Mouse (Mus musculus) bone marrow macrophage, adult 2 months (primary cell): Measurements from ENCODE around the gene Psg29.

Experiments
- CTCF ChIP-seq: IDR thresholded peaks from 2 replicates; pipeline ENCODE4 v1.5.1; 2012; ENCODE audit warnings: low read depth, mild to moderate bottlenecking, low read length, moderate library complexity
- POLR2A ChIP-seq: IDR thresholded peaks from 2 replicates; pipeline ENCODE4 v1.6.1; 2012; ENCODE audit warnings: mild to moderate bottlenecking, low read depth, low read length, borderline replicate concordance

- TF ChIP-seq CTCF: no peak
- TF ChIP-seq POLR2A: no peak
Observed at GRCm38 (mm10) chr7:17155634-17156033, 47.6 kb upstream of the Psg29 start.
